Mouse (Mus musculus) ES-E14 (cell line): Measurements from ENCODE around the gene Hdac5. TPM values are rescaled to one million over a fixed set of nuclear protein-coding genes. Genes with fewer than 3 reads are reported as not detected.
"Not testable (repeated sequence)": the region's sequence is repeated elsewhere in the genome, so short reads cannot be mapped to it uniquely, and the experiment has no call there.

Experiments
- DNase-seq: peaks from one replicate; pipeline ENCODE4 v3.0.0-alpha.2; 2013; ENCODE audit warnings: low read depth, low spot score
- H3K27ac ChIP-seq: 2 replicates; pipeline ENCODE4 v1.5.1; 2012; ENCODE audit warnings: low read depth, mild to moderate bottlenecking, low read length, moderate library complexity, mixed read lengths; ENCODE audit not compliant: poor library complexity, insufficient read depth, severe bottlenecking
- H3K36me3 ChIP-seq: 2 replicates; pipeline ENCODE4 v1.6.1; 2012; ENCODE audit warnings: mild to moderate bottlenecking, low read length, moderate library complexity, mixed read lengths; ENCODE audit not compliant: control insufficient read depth, poor library complexity, insufficient read depth, severe bottlenecking
- H3K4me1 ChIP-seq, 2 experiments: fragments of 150-350 bp in 1 of 2; sonication (generic) in 1 of 2; 2 replicates each; pipeline ENCODE4 v1.6.1; 2012; ENCODE audit warnings: low read length in 2 of 2, mild to moderate bottlenecking in 1 of 2, mixed read lengths in 1 of 2; ENCODE audit not compliant: control insufficient read depth in 2 of 2, insufficient read depth in 2 of 2, poor library complexity in 1 of 2
- H3K4me3 ChIP-seq, 2 experiments: fragments of 150-350 bp in 1 of 2; sonication (generic) in 1 of 2; 2 replicates each; pipeline ENCODE4 v1.5.1; 2012; ENCODE audit warnings: low read length in 2 of 2, low read depth in 1 of 2, mild to moderate bottlenecking in 1 of 2, mixed read lengths in 1 of 2; ENCODE audit not compliant: insufficient read depth in 1 of 2, poor library complexity in 1 of 2, severe bottlenecking in 1 of 2
- H3K9ac ChIP-seq: 2 replicates; pipeline ENCODE4 v1.6.1; 2012; ENCODE audit warnings: low read depth, mild to moderate bottlenecking, low read length, mixed read lengths; ENCODE audit not compliant: poor library complexity, insufficient read depth, severe bottlenecking
- H3K9me3 ChIP-seq: fragments of 150-350 bp; sonication (generic); 2 replicates; pipeline ENCODE4 v1.6.1; 2012; ENCODE audit warnings: low read depth, mild to moderate bottlenecking, low read length; ENCODE audit not compliant: control insufficient read depth, insufficient read depth
- CHD2 ChIP-seq: IDR thresholded peaks from 2 replicates; pipeline ENCODE4 v1.6.1; 2014; ENCODE audit warnings: mild to moderate bottlenecking, low read depth, low read length, inconsistent platforms
- HCFC1 ChIP-seq: IDR thresholded peaks from 2 replicates; pipeline ENCODE4 v1.6.1; 2012; ENCODE audit warnings: low read length, inconsistent platforms, borderline replicate concordance; ENCODE audit not compliant: insufficient read depth
- MAFK ChIP-seq: IDR thresholded peaks from 2 replicates; pipeline ENCODE4 v1.6.1; 2014; ENCODE audit warnings: mild to moderate bottlenecking, low read depth, low read length, inconsistent platforms; ENCODE audit not compliant: insufficient read depth
- ZC3H11A ChIP-seq: IDR thresholded peaks from 2 replicates; pipeline ENCODE4 v1.6.1; 2012; ENCODE audit warnings: low read depth, mild to moderate bottlenecking, inconsistent platforms, low read length, borderline replicate concordance
- ZNF384 ChIP-seq: IDR thresholded peaks from 2 replicates; pipeline ENCODE4 v1.6.1; 2012; ENCODE audit warnings: low read depth, low read length, inconsistent platforms
- in situ Hi-C, 2 experiments: fragments of 600-800 bp; cut with MboI; formaldehyde crosslinking; loops; one replicate each; pipeline ENCODE4 v1.15.1; 2025; ENCODE audit warnings: low sequenced_read_pairs in 2 of 2, inconsistent platforms in 1 of 2; ENCODE audit not compliant: unreplicated experiment in 2 of 2
- total RNA-seq: library from RNA; depleted of rRNA; stranded (reverse); fragments of 300-350 nt; gene quantifications from 2 replicates; pipeline ENCODE4 v1.2.3, GENCODE M21; 2012

The Hdac5 gene
- total RNA-seq, 1 experiment = 33.3 TPM

- Histone ChIP-seq H3K4me1 (no peaks in the 10 kb centered on the region), H3K36me3 (peaks cover 34% of the 10 kb centered on the region), H3K4me3 (no peak overlapping the region), H3K9ac (no peak overlapping the region), H3K9me3 (no peaks in the 10 kb centered on the region), H3K27ac (no peak overlapping the region)
- DNase-seq = no peak
- TF ChIP-seq HCFC1 = no peak
- TF ChIP-seq MAFK = no peak
- no peak for TF ChIP-seq ZNF384
- no peak for TF ChIP-seq ZC3H11A
- no peak for TF ChIP-seq CHD2
- in situ Hi-C loops = no loop called here
Measured at GRCm38 (mm10) chr11:102165971-102166722, 63.8 kb downstream of the Hdac5 start.

- H3K4me3 ChIP-seq = no peak overlapping the region
- TF ChIP-seq MAFK (no peak), ZNF384 (no peak), HCFC1 (no peak), CHD2 (no peak), ZC3H11A (no peak)
- no peaks in the 10 kb centered on the region for H3K9me3 ChIP-seq
- H3K27ac ChIP-seq = no peak overlapping the region
- H3K9ac ChIP-seq = no peak overlapping the region
- in situ Hi-C loops = no loop called here
- no peak for DNase-seq
- peaks cover 19% of the 10 kb centered on the region for H3K36me3 ChIP-seq
- H3K4me1 ChIP-seq = no peaks in the 10 kb centered on the region; a peak in 1 of 4 replicates
Measured at GRCm38 (mm10) chr11:102159781-102160180, 70.2 kb downstream of the Hdac5 start.

GRCm38 (mm10) chr11:102158024-102158423, 71.9 kb downstream of the Hdac5 start:
- H3K9ac ChIP-seq, H3K9me3 ChIP-seq, H3K4me3 ChIP-seq, DNase-seq, in situ Hi-C loops, H3K4me1 ChIP-seq, H3K27ac ChIP-seq: not testable (repeated sequence)
- H3K36me3 ChIP-seq = peaks cover 14% of the 10 kb centered on the region

GRCm38 (mm10) chr11:102156786-102157089, 73.2 kb downstream of the Hdac5 start:
- in situ Hi-C loops = no loop called here
- H3K27ac ChIP-seq = no peak overlapping the region
- H3K9ac ChIP-seq = no peak overlapping the region
- H3K4me1 ChIP-seq = no peaks in the 10 kb centered on the region; a peak in 1 of 4 replicates
- no peaks in the 10 kb centered on the region for H3K9me3 ChIP-seq
- peaks cover 12% of the 10 kb centered on the region for H3K36me3 ChIP-seq
- DNase-seq = no peak
- peak overlapping the region in 1 of 2 experiments; percentile 71; a peak in 1 of 4 replicates for H3K4me3 ChIP-seq
- TF ChIP-seq ZNF384 (no peak), ZC3H11A (no peak), CHD2 (no peak), HCFC1 (no peak), MAFK (no peak)
